Mouse (Mus musculus) erythroblast, embryonic 14.5 days (primary cell): ENCODE results near the gene Gchfr.

ENCODE experiments used
- GATA1 ChIP-seq: IDR thresholded peaks from 2 replicates; pipeline ENCODE4 v1.6.1; 2012; ENCODE audit warnings: low read length, inconsistent platforms, mixed read lengths
- TAL1 ChIP-seq: IDR thresholded peaks from 3 replicates; pipeline ENCODE4 v1.6.1; 2012; ENCODE audit warnings: low read length, inconsistent platforms, mixed read lengths

DNA sequence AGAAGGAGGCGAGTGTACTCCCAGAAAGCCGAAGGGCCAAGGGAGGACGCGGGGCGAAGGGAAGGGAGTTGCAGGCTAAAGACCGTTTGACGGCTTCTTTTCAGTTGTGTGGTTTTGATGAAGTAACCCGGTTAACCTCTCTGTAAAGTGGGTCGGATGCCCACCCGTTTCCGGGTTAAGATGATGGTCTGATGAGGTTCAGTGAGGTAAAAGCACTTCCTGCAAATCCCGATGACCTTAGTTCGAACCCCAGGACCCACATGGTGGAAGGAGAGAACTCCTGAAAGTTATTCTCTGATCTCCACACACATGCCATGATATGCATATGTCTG lies 41.6 kb downstream of the Gchfr start:
- TF ChIP-seq TAL1 (no peak), GATA1 (no peak)
